Mouse (Mus musculus) left cerebral cortex, postnatal 25 days (tissue): Measurements from ENCODE around the gene Eif4g3. TPM values are rescaled to one million over a fixed set of nuclear protein-coding genes. Genes with fewer than 3 reads are reported as not detected.

ENCODE experiments used
- DNase-seq, 2 experiments: peaks; one replicate each; pipeline ENCODE4 v3.0.0; 2022; ENCODE audit warnings: low spot score in 2 of 2, mixed read lengths in 1 of 2
- intact Hi-C: fragments of 180-260 bp; cut with DNase I; formaldehyde crosslinking; loops from one replicate; pipeline ENCODE4 v1.15.1; 2025
- microRNA-seq, 2 experiments: library from miRNA; unstranded; fragments of <30 nt; microRNA quantifications; one replicate each; pipeline ENCODE4 v1.2.0; 2022
- total RNA-seq, 2 experiments: library from RNA; stranded (reverse); gene quantifications; 2 replicates each; pipeline ENCODE4 v1.2.3; 2021

Gene Eif4g3
- total RNA-seq, 2 experiments from 2014 or later: 164 to 178 TPM

DNA sequence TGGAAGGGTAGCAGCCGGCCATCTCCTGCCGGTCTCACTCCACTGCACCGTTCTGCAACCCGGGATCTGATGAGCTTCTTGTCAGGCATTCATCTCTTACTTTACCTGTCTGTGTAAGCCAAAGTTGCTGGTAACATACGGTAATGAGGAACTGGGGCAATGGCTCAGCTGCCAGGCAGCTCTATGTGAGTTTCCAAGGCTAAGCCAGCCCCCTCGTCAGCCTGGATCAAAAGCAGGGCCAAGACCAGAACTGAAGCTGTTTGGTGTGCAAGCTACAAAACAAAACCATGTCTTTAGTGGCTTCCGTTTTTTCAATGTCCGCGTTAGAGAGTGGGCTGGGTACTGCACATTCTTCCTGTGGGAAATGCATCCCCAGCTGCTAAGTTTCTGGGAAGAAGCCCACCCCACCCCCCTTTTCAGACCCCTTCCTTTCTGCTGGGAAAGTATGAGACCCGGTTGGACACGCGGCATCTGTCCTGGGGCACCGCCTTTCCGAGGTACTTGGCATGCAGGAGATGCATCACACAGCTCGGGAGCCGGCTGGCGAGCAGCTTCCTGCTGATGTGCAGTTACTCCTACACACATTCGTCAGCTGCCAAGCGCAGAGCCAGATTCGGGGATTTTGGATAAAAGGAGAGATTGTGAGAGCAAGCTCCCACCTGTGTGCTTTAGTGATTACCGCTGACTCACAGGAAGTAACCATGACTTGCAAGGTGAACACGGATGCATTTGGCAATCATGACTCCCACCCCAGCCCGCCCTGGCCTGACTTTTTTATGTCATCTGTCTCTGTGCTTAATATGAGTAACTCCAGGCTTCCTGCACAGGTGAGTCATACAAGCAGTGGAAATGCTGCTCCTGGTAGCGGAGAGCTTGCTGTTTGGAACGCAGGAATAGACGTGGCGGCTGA is 254.2 kb downstream of the Eif4g3 start:
- peak; percentile 80 to 96 for DNase-seq
- intact Hi-C loops: no loop called here

DNA sequence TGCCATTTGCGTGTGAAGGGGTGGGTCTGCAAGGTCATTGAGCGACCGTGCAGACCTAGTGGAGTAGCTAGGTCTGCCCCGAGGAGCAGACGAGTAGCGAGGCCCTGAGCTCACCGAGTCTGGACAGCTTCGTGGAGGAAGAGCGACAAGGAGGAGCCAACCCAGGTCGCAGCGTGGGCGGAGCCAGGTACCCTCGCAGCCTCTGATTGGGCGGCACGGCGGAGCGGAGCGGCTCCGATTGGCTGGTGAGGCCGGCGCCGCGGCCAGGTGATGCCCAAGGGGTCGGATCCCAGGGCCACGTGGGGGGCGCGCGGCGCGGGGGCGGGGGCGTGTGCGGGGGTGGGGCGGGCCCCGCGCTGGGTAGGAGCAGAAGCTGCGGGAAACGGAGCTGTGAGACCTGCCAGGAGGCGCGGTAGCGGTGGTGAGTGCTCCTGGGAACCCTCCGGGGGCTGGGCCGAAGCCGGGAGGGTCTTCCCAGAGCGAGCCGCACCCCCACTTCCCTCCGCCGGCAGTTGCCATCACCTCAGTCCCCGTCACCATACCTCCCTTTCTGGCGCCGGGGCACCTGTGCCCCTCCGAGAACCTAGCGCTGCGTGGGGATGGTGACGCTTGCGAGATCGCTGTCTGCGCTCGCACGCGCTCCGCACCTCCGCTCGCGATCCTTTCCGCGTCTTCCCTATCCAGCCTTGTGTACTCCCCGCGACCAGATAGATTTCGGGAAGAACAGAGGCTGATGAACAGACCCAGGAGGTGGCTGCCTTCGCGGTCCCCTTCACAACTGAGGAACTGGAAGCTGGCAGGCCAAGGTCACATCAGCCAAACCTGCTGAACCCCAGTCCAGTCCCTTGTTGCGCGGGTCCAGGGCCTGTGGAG is 257.5 kb downstream of the Eif4g3 start, which contains the start of the genes Sh2d5 and Kif17:
Sh2d5 (plus strand) TSS at position 316 of the 873 bp plus-strand sequence.
Kif17 (plus strand) TSS at position 348 of the 873 bp plus-strand sequence.
- intact Hi-C loops: no loop called here
- DNase-seq: peak; percentile 93 to 95

DNA sequence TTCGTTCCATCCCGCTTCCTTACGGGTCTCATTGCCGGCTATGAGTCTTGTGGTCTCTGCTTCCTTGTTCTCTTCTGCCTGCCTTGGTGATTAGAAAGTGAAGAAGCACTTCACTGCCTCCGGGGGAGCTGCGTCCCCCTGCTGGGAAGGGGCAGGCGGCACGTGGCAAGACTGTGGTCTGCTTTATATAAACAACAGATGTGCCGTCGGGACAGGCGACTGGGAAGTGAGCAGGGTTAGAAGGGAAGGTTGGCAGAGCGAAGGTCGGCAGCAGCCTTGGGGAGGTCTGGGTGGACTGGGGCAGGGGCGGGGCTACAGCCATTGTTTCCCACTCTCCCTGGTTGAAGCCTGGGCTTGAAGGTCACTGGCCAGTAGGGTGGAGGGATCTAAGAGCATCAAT is 259.0 kb downstream of the Eif4g3 start:
- intact Hi-C loops: no loop called here
- DNase-seq: peak; percentile 41 to 57

DNA sequence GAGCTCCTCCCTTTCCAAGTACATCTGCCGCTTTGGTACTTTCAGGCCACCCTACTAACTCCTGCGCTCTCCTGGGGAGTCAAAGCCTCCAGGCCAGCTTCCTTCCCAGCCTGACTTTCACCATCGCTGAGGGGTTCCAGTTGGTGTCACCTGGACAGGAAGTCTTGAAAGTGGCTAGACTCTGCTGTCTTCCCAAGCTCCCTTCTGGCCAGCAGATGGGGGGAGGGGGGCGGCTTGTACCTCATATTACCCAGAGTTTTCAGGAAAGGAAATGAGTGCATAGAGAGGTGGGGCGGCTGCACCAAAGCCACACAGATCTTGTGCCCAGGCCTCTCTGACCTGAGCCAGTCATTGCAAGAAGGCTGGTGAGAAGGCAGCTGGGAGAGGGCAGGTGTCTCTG is 259.4 kb downstream of the Eif4g3 start:
- no peak for DNase-seq
- intact Hi-C loops: no loop called here

DNA sequence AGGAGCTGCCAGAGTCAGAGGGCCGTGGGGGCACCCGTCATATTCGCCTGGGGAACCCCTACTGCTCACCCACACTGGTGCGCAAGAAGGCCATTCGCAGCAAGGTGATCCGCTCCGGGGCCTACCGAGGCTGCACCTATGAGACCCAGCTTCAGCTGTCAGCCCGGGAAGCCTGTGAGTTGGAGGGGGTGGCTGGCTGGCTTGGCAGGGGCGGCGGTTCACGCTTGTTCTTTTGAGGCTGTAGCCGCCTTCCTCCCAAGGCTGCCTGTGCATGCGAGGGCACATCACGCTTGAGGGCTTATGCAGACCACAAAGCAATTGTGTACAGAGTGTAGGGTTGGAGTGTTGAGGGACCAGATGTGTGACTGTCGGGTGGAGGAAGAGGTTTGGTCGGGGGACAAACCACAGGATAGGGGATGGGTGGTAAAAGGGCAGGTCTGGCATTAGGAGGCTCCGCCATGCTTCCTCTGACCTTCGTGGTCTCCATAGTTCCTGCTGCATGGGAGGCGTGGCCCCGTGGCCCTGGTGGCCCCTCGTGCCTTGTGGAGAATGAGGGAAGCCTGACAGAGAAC is 264.4 kb downstream of the Eif4g3 start:
- intact Hi-C loops: no loop called here
- no peak for DNase-seq

Small RNA genes within 50 kb of the gene (microRNA-seq; reads per million reads assigned to microRNA genes)
- 0 reads per million in 2 experiments for gene Mir6399

Other genes starting within 250 kb of the Eif4g3 start
- 1 to 10 TPM; 7.1 to 7.8 TPM for gene Alpl, start 196.6 kb upstream of the Eif4g3 start, total RNA-seq
- 10 to 100 TPM; 70.5 to 72.2 TPM for gene Ece1, start 130.8 kb upstream of the Eif4g3 start, total RNA-seq
- gene Hp1bp3, start 223.3 kb downstream of the Eif4g3 start, total RNA-seq: 100 to 1,000 TPM; 169 to 180 TPM